In the genomic region with DNA sequence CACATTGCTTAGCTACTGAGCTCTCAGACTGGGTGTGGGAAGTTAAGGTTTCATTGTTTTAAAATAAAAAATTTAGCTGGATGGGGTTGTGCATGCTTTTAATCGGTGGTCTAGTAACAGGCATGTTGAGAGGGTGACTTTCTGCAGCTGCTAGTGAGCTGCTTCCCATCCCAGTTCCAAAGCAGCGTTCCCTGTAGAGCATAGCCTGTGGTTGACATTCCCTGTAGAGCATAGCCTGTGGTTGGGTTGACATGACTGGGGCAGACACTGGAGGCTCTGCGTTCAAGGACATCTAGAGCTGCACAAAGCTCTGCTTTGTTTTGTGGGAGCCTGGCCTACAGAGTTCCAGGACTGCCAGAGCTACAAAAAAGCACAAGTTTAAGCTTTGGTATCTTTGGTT, we compare ENCODE assay signal across 20 mouse cellular contexts. TPM values are rescaled to one million over a fixed set of nuclear protein-coding genes. Genes with fewer than 3 reads are reported as not detected.
DNase-seq lines count a peak whose midpoint lies in the region; ATAC-seq and TF ChIP-seq lines count a peak whose summit lies in the region.
"Had no signal": no experiment of that assay in that cellular context is flagged by ENCODE, and none has a peak within 500 bp of the region (broad histone marks: within the 10 kb centered on the region; RNA-seq: fewer than 3 reads in every experiment).

No protein-coding gene starts in this region.

- TF ChIP-seq CTCF in liver, postnatal 0 days (IDR thresholded peaks at IDR 0.05; ENCODE audit: low read depth) = no peak
- TF ChIP-seq CTCF in embryonic fibroblast, embryonic 13.5 days (IDR thresholded peaks at IDR 0.05; ENCODE audit: borderline replicate concordance, insufficient read depth, low read length) = no peak

- peaks cover 22% of the 10 kb centered on the region for H3K4me1 ChIP-seq in liver, embryonic 15.5 days (replicated peaks)
- peaks cover 5% of the 10 kb centered on the region for H3K4me1 ChIP-seq in liver, postnatal 0 days (ENCODE audit: insufficient read depth)
- peaks cover 5% of the 10 kb centered on the region; the same call in 1 of the 2 replicates for H3K4me1 ChIP-seq in embryonic fibroblast, embryonic 13.5 days (ENCODE audit: control insufficient read depth, insufficient read depth, low read length)

- ATAC-seq in liver, embryonic 15.5 days (ENCODE audit: insufficient read depth) = no peak
- ATAC-seq in liver, postnatal 0 days = no peak
- ATAC-seq: forebrain, embryonic 16.5 days; intestine, embryonic 15.5 days had no signal

- H3K4me2 ChIP-seq in liver, embryonic 15.5 days = no peak overlapping the region
- H3K4me2 ChIP-seq in liver, postnatal 0 days (ENCODE audit: low read depth, low read length) = no peak overlapping the region
- H3K4me2 ChIP-seq: heart, embryonic 12.5 days; hindbrain, embryonic 14.5 days; intestine, embryonic 15.5 days had no signal

- 0 out of 2 replicates have a peak, but pooled peaks have one; percentile 16 for TF ChIP-seq POLR2A in embryonic fibroblast, embryonic 13.5 days (IDR thresholded peaks at IDR 0.05; ENCODE audit: low read depth, low read length)

- no peaks in the 10 kb centered on the region for H3K9me3 ChIP-seq in liver, embryonic 15.5 days (replicated peaks)
- H3K9me3 ChIP-seq in liver, postnatal 0 days (ENCODE audit: low read length) = no peaks in the 10 kb centered on the region
- H3K9me3 ChIP-seq: embryonic facial prominence, embryonic 10.5 days; heart, embryonic 12.5 days; hindbrain, embryonic 10.5 days; intestine, embryonic 15.5 days had no signal

- no peaks in the 10 kb centered on the region for H3K27me3 ChIP-seq in liver, embryonic 15.5 days
- H3K27me3 ChIP-seq in liver, postnatal 0 days (ENCODE audit: insufficient read depth, low read length) = no peaks in the 10 kb centered on the region
- H3K27me3 ChIP-seq: heart, embryonic 12.5 days; intestine, embryonic 15.5 days had no signal

- no peak for TF ChIP-seq EP300 in liver, postnatal 0 days (IDR thresholded peaks at IDR 0.05; ENCODE audit: low read depth)

- H3K27ac ChIP-seq in liver, embryonic 15.5 days (replicated peaks) = 0 out of 2 replicates have a peak overlapping the region, but pooled peaks have one; percentile 6
- H3K27ac ChIP-seq in liver, postnatal 0 days (ENCODE audit: low read depth) = no peak overlapping the region
- H3K27ac ChIP-seq in embryonic fibroblast, embryonic 13.5 days (ENCODE audit: insufficient read depth, low read length) = no peak overlapping the region
- H3K27ac ChIP-seq: embryonic facial prominence, embryonic 10.5 days; hindbrain, embryonic 10.5 days; hindbrain, embryonic 14.5 days had no signal

- 69% methylated on average over 3 of the region's 3 CpGs for WGBS in liver, embryonic 15.5 days (ENCODE audit: insufficient replicate concordance)
- 81% methylated on average over 3 of the region's 3 CpGs for WGBS in liver, postnatal 0 days (ENCODE audit: insufficient replicate concordance)

- H3K9ac ChIP-seq in liver, embryonic 15.5 days = no peak overlapping the region
- H3K9ac ChIP-seq in liver, postnatal 0 days (replicated peaks) = no peak overlapping the region
- H3K9ac ChIP-seq: heart, embryonic 12.5 days; hindbrain, embryonic 14.5 days; intestine, embryonic 15.5 days had no signal

- H3K4me3 ChIP-seq in liver, embryonic 15.5 days (replicated peaks) = no peak overlapping the region
- H3K4me3 ChIP-seq in liver, postnatal 0 days (ENCODE audit: low read depth, low read length) = no peak overlapping the region
- no peak overlapping the region for H3K4me3 ChIP-seq in embryonic fibroblast, embryonic 13.5 days (ENCODE audit: insufficient read depth, low read length)
- H3K4me3 ChIP-seq: embryonic facial prominence, embryonic 10.5 days; erythroblast, embryonic 14.5 days; heart, embryonic 12.5 days; hindbrain, embryonic 10.5 days; intestine, embryonic 15.5 days had no signal

- peak; percentile 2 for DNase-seq in adrenal gland, postnatal 10 days
- DNase-seq in adrenal gland, postnatal 36 days = no peak
- no peak for DNase-seq in liver, postnatal 0 days
- no peak for DNase-seq in retina, postnatal 1 day
- DNase-seq in kidney, postnatal 14 days = no peak
- DNase-seq: adrenal gland, postnatal 14 days; cerebellum, adult 18-20 months; cerebellum, adult 9-11 months; cerebellum, postnatal 36 days; gastrocnemius, postnatal 10 days; heart, adult 18-20 months had no signal

- H3K36me3 ChIP-seq in liver, embryonic 15.5 days (replicated peaks) = peaks cover 41% of the 10 kb centered on the region
- H3K36me3 ChIP-seq in liver, postnatal 0 days (replicated peaks; ENCODE audit: insufficient read depth, low read length) = peaks cover 27% of the 10 kb centered on the region

RNA-seq across cellular contexts. Expression of gene Pkn3, which starts 4.2 kb away (rescaled TPM):
- 10 to 100 TPM in 1 of 2 experiments, 1 to 10 TPM in 1; 6.3 to 10.1 TPM for total RNA-seq in adrenal gland, postnatal 10 days (2021)
- total RNA-seq in adrenal gland, postnatal 36 days (2021) = 1 to 10 TPM; 5.5 to 6.3 TPM
- 2.3 and 2.5 TPM in 2 replicates for polyA plus RNA-seq in liver, embryonic 15.5 days (2015; fragmentation: Nextera tagmentation; extraction: Ambion mirVana)
- 0.75 and 1.0 TPM in 2 replicates for polyA plus RNA-seq in liver, postnatal 0 days (2015; fragmentation: Nextera tagmentation; extraction: Ambion mirVana)
- 6.5 and 8.2 TPM in 2 replicates for polyA plus RNA-seq in embryonic fibroblast, embryonic 13.5 days (2011; ENCODE audit: insufficient read length, low read depth, missing spikeins)

RNA-seq across cellular contexts. Expression of gene Set, which starts 16.1 kb away (rescaled TPM):
- total RNA-seq in adrenal gland, postnatal 10 days (2021) = 100 to 1,000 TPM; 216 to 221 TPM
- total RNA-seq in adrenal gland, postnatal 36 days (2021) = 100 to 1,000 TPM; 255 to 277 TPM
- 138 and 147 TPM in 2 replicates for polyA plus RNA-seq in liver, embryonic 15.5 days (2015; fragmentation: Nextera tagmentation; extraction: Ambion mirVana)
- 115 and 116 TPM in 2 replicates for polyA plus RNA-seq in liver, postnatal 0 days (2015; fragmentation: Nextera tagmentation; extraction: Ambion mirVana)
- polyA plus RNA-seq in embryonic fibroblast, embryonic 13.5 days (2011; ENCODE audit: insufficient read length, low read depth, missing spikeins) = 457 and 582 TPM in 2 replicates

RNA-seq across cellular contexts. Expression of gene Zdhhc12, which starts 20.2 kb away (rescaled TPM):
- total RNA-seq in adrenal gland, postnatal 10 days (2021) = 10 to 100 TPM; 14.9 to 19.0 TPM
- 10 to 100 TPM; 16.2 to 25.8 TPM for total RNA-seq in adrenal gland, postnatal 36 days (2021)
- 19.3 and 20.6 TPM in 2 replicates for polyA plus RNA-seq in liver, embryonic 15.5 days (2015; fragmentation: Nextera tagmentation; extraction: Ambion mirVana)
- 25.1 and 27.0 TPM in 2 replicates for polyA plus RNA-seq in liver, postnatal 0 days (2015; fragmentation: Nextera tagmentation; extraction: Ambion mirVana)
- 26.8 and 30.5 TPM in 2 replicates for polyA plus RNA-seq in embryonic fibroblast, embryonic 13.5 days (2011; ENCODE audit: insufficient read length, low read depth, missing spikeins)

RNA-seq across cellular contexts. Expression of gene Wdr34, which starts 24.6 kb away (rescaled TPM):
- 10 to 100 TPM; 20.1 to 24.4 TPM for total RNA-seq in adrenal gland, postnatal 10 days (2021)
- 10 to 100 TPM; 15.8 to 20.9 TPM for total RNA-seq in adrenal gland, postnatal 36 days (2021)
- polyA plus RNA-seq in liver, embryonic 15.5 days (2015; fragmentation: Nextera tagmentation; extraction: Ambion mirVana) = 6.2 and 7.1 TPM in 2 replicates
- 5.8 and 6.6 TPM in 2 replicates for polyA plus RNA-seq in liver, postnatal 0 days (2015; fragmentation: Nextera tagmentation; extraction: Ambion mirVana)
- 9.2 and 10.8 TPM in 2 replicates for polyA plus RNA-seq in embryonic fibroblast, embryonic 13.5 days (2011; ENCODE audit: insufficient read length, low read depth, missing spikeins)

RNA-seq across cellular contexts. Expression of gene Zer1, which starts 51.1 kb away (rescaled TPM):
- total RNA-seq in adrenal gland, postnatal 10 days (2021) = 10 to 100 TPM; 29.9 to 45.4 TPM
- 10 to 100 TPM; 32.0 to 40.7 TPM for total RNA-seq in adrenal gland, postnatal 36 days (2021)
- 2.4 and 2.5 TPM in 2 replicates for polyA plus RNA-seq in liver, embryonic 15.5 days (2015; fragmentation: Nextera tagmentation; extraction: Ambion mirVana)
- polyA plus RNA-seq in liver, postnatal 0 days (2015; fragmentation: Nextera tagmentation; extraction: Ambion mirVana) = 1.6 and 1.8 TPM in 2 replicates
- polyA plus RNA-seq in embryonic fibroblast, embryonic 13.5 days (2011; ENCODE audit: insufficient read length, low read depth, missing spikeins) = 15.2 and 21.4 TPM in 2 replicates
